Mouse (Mus musculus) brown adipose tissue, adult 24 weeks (tissue): Measurements from ENCODE around the gene Padi4. TPM values are rescaled to one million over a fixed set of nuclear protein-coding genes. Genes with fewer than 3 reads are reported as not detected.

ENCODE experiments used
- H3K27ac ChIP-seq: fragments of 200-500 bp; replicated peaks from 2 replicates; pipeline ENCODE4 v1.5.1; 2012; ENCODE audit warnings: low read depth, mild to moderate bottlenecking, low read length
- H3K4me1 ChIP-seq: fragments of 200-500 bp; 2 replicates; pipeline ENCODE4 v1.6.1; 2012; ENCODE audit warnings: low read length, mixed read lengths; ENCODE audit not compliant: control insufficient read depth, insufficient read depth, insufficient read length
- H3K4me3 ChIP-seq: fragments of 200-500 bp; 2 replicates; pipeline ENCODE4 v1.5.1; 2012; ENCODE audit warnings: low read depth, mild to moderate bottlenecking, low read length, moderate library complexity; ENCODE audit not compliant: insufficient read depth
- polyA plus RNA-seq: library from polyadenylated mRNA; stranded (reverse); fragments of >200 nt; gene quantifications from 2 replicates; pipeline ENCODE4 v1.2.4, GENCODE M21; 2012; ENCODE audit not compliant: missing spikeins, insufficient read depth, insufficient read length

The Padi4 gene
- polyA plus RNA-seq, 1 experiment: 0.99 TPM

GRCm38 (mm10) chr4:140732871-140733270 is 41.2 kb downstream of the Padi4 start:
- no peak overlapping the region for H3K27ac ChIP-seq
- no peak overlapping the region for H3K4me3 ChIP-seq
- H3K4me1 ChIP-seq: no peaks in the 10 kb centered on the region

- Histone ChIP-seq H3K27ac (no peak overlapping the region), H3K4me3 (no peak overlapping the region), H3K4me1 (no peaks in the 10 kb centered on the region)
Measured at GRCm38 (mm10) chr4:140731654-140732053, 42.4 kb downstream of the Padi4 start.

- Histone ChIP-seq H3K27ac (no peak overlapping the region), H3K4me3 (no peak overlapping the region), H3K4me1 (no peaks in the 10 kb centered on the region)
Measured at GRCm38 (mm10) chr4:140726907-140727306, 47.1 kb downstream of the Padi4 start.

GRCm38 (mm10) chr4:140724739-140725138 is 49.3 kb downstream of the Padi4 start:
- H3K4me1 ChIP-seq: no peaks in the 10 kb centered on the region
- no peak overlapping the region for H3K4me3 ChIP-seq
- H3K27ac ChIP-seq: no peak overlapping the region

GRCm38 (mm10) chr4:140723801-140724200 is 50.2 kb downstream of the Padi4 start:
- H3K4me3 ChIP-seq: no peak overlapping the region
- no peaks in the 10 kb centered on the region for H3K4me1 ChIP-seq
- H3K27ac ChIP-seq: no peak overlapping the region

- Histone ChIP-seq H3K27ac (no peak overlapping the region), H3K4me3 (no peak overlapping the region), H3K4me1 (no peaks in the 10 kb centered on the region)
Measured at GRCm38 (mm10) chr4:140723192-140723591, 50.8 kb downstream of the Padi4 start.

GRCm38 (mm10) chr4:140722710-140723109 is 51.3 kb downstream of the Padi4 start:
- no peak overlapping the region for H3K27ac ChIP-seq
- no peaks in the 10 kb centered on the region for H3K4me1 ChIP-seq
- no peak overlapping the region for H3K4me3 ChIP-seq

GRCm38 (mm10) chr4:140721968-140722490 is 52.0 kb downstream of the Padi4 start:
- no peaks in the 10 kb centered on the region for H3K4me1 ChIP-seq
- H3K27ac ChIP-seq: no peak overlapping the region
- H3K4me3 ChIP-seq: no peak overlapping the region

- H3K4me1 ChIP-seq: no peaks in the 10 kb centered on the region
- H3K4me3 ChIP-seq: no peak overlapping the region
- no peak overlapping the region for H3K27ac ChIP-seq
Measured at GRCm38 (mm10) chr4:140720091-140720490, 53.9 kb downstream of the Padi4 start.

- no peak overlapping the region for H3K27ac ChIP-seq
Measured at GRCm38 (mm10) chr4:140718436-140718835, 55.6 kb downstream of the Padi4 start.

GRCm38 (mm10) chr4:140716994-140717393 is 57.0 kb downstream of the Padi4 start:
- Histone ChIP-seq H3K4me1 (no peaks in the 10 kb centered on the region), H3K4me3 (no peak overlapping the region), H3K27ac (no peak overlapping the region)

More at GRCm38 (mm10) chr4:140718436-140718835, 55.6 kb downstream of the Padi4 start:
- Histone ChIP-seq H3K4me1 (no peaks in the 10 kb centered on the region), H3K4me3 (no peak overlapping the region)

- Histone ChIP-seq H3K27ac (no peak overlapping the region), H3K4me3 (no peak overlapping the region)
Measured at GRCm38 (mm10) chr4:140714586-140714985, 59.5 kb downstream of the Padi4 start.

GRCm38 (mm10) chr4:140713480-140714365 is 60.3 kb downstream of the Padi4 start:
- Histone ChIP-seq H3K4me1 (no peaks in the 10 kb centered on the region; the same call in 1 of the 2 replicates), H3K4me3 (no peak overlapping the region), H3K27ac (no peak overlapping the region)

More at GRCm38 (mm10) chr4:140714586-140714985, 59.5 kb downstream of the Padi4 start:
- H3K4me1 ChIP-seq: no peaks in the 10 kb centered on the region; the same call in 1 of the 2 replicates

GRCm38 (mm10) chr4:140711360-140711759 is 62.7 kb downstream of the Padi4 start:
- no peak overlapping the region for H3K4me3 ChIP-seq
- no peak overlapping the region for H3K27ac ChIP-seq
- no peaks in the 10 kb centered on the region; the same call in 1 of the 2 replicates for H3K4me1 ChIP-seq

- no peaks in the 10 kb centered on the region; the same call in 1 of the 2 replicates for H3K4me1 ChIP-seq
- no peak overlapping the region for H3K27ac ChIP-seq
- H3K4me3 ChIP-seq: no peak overlapping the region
Measured at GRCm38 (mm10) chr4:140710781-140711180, 63.3 kb downstream of the Padi4 start.

- H3K4me3 ChIP-seq: no peak overlapping the region
- H3K27ac ChIP-seq: no peak overlapping the region
- H3K4me1 ChIP-seq: no peaks in the 10 kb centered on the region; the same call in 1 of the 2 replicates
Measured at GRCm38 (mm10) chr4:140709617-140710016, 64.4 kb downstream of the Padi4 start.
